Mouse (Mus musculus): Measurements from ENCODE around the gene Ifitm6. TPM values are rescaled to one million over a fixed set of nuclear protein-coding genes. Genes with fewer than 3 reads are reported as not detected.

Gene Ifitm6
- polyA plus RNA-seq, 1 experiment from 2014 or later = 53.6 TPM

- DNase-seq (no peak), ATAC-seq (no peak)
- Histone ChIP-seq H3K4me2 (ENCODE audit: low read depth, low read length) (no peak overlapping the region), H3K27ac (ENCODE audit: low read depth) (peak overlapping the region; percentile 25), H3K4me1 (ENCODE audit: insufficient read depth) (0 out of 2 replicates have a peak, but pooled peaks cover 3% of the 10 kb centered on the region), H3K36me3 (replicated peaks; ENCODE audit: insufficient read depth, low read length) (no peaks in the 10 kb centered on the region), H3K27me3 (ENCODE audit: insufficient read depth, low read length) (no peaks in the 10 kb centered on the region), H3K4me3 (ENCODE audit: low read depth, low read length) (no peak overlapping the region), H3K9ac (replicated peaks) (no peak overlapping the region), H3K9me3 (ENCODE audit: low read length) (no peaks in the 10 kb centered on the region)
- 66% methylated on average over 6 of the region's 6 CpGs for WGBS (ENCODE audit: insufficient replicate concordance)
- TF ChIP-seq CTCF (IDR thresholded peaks at IDR 0.05; ENCODE audit: low read depth) (no peak), EP300 (IDR thresholded peaks at IDR 0.05; ENCODE audit: low read depth) (no peak)
Observed at GRCm38 (mm10) chr7:141026097-141026739, 8.5 kb upstream of the Ifitm6 start.

DNA sequence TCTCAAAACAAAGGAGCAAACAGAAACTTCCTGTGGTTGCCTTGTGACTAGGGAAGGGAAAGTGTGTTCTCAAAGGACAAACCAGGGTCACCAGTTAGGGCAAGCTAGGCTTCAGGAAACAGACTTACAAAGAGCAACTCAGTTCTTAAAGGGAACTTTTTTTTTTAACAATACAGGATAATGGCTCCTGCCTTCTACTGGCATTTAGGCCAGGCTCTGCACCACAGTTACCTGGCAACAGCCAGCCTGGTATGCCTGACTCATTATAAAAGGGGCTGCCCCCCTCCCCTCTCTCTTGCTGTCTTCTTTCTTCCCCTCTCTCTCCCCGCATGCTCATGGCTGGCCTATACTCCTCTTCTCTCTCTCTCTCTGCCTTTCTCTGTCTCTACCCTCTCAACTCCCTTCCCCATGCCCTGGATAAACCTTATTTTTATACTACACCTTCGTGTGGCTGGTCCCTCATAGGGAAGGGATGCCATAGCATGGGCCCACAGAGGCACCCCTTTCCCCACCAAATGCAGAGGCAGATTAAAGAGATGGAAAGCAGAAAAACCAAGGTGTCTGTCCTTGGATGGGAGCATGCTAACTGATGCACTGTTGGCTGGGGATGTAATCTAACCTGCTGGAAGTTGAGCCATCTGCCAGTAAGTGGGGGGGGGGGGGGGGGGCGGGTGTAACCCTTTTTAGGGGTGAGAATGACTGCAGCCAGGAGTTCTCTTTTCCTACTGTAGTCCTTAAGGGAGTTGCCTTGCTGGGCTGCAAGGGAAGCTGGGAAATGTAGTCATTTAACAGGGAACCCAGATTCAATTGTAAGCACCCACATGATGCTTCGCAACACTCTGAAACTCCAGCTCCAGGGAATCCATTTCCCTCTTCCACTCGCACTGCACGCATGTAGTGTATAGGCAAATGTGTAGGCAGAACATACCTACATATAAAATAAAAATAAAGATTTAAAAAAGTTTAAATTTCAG lies 7.4 kb upstream of the Ifitm6 start:
- H3K4me3 ChIP-seq (ENCODE audit: low read depth, low read length) = no peak overlapping the region
- TF ChIP-seq CTCF (IDR thresholded peaks at IDR 0.05; ENCODE audit: low read depth) (no peak), EP300 (IDR thresholded peaks at IDR 0.05; ENCODE audit: low read depth) (no peak)
- H3K36me3 ChIP-seq (replicated peaks; ENCODE audit: insufficient read depth, low read length) = no peaks in the 10 kb centered on the region
- WGBS (ENCODE audit: insufficient replicate concordance) = 63% methylated on average over 6 of the region's 6 CpGs
- no peak for ATAC-seq
- H3K4me2 ChIP-seq (ENCODE audit: low read depth, low read length) = no peak overlapping the region
- H3K9me3 ChIP-seq (ENCODE audit: low read length) = no peaks in the 10 kb centered on the region
- H3K27ac ChIP-seq (ENCODE audit: low read depth) = peak overlapping the region; percentile 17
- no peaks in the 10 kb centered on the region for H3K27me3 ChIP-seq (ENCODE audit: insufficient read depth, low read length)
- H3K9ac ChIP-seq (replicated peaks) = no peak overlapping the region
- DNase-seq = no peak
- 0 out of 2 replicates have a peak, but pooled peaks cover 3% of the 10 kb centered on the region for H3K4me1 ChIP-seq (ENCODE audit: insufficient read depth)

GRCm38 (mm10) chr7:141021489-141022449 lies 4.0 kb upstream of the Ifitm6 start:
- 70% methylated on average over 14 of the region's 14 CpGs for WGBS (ENCODE audit: insufficient replicate concordance)
- H3K9me3 ChIP-seq (ENCODE audit: low read length) = no peaks in the 10 kb centered on the region
- no peak overlapping the region for H3K4me3 ChIP-seq (ENCODE audit: low read depth, low read length)
- no peak overlapping the region for H3K4me2 ChIP-seq (ENCODE audit: low read depth, low read length)
- no peak for DNase-seq
- peak overlapping the region; percentile 12; the same call in 1 of the 2 replicates for H3K27ac ChIP-seq (ENCODE audit: low read depth)
- no peaks in the 10 kb centered on the region for H3K36me3 ChIP-seq (replicated peaks; ENCODE audit: insufficient read depth, low read length)
- TF ChIP-seq CTCF (IDR thresholded peaks at IDR 0.05; ENCODE audit: low read depth) (no peak), EP300 (IDR thresholded peaks at IDR 0.05; ENCODE audit: low read depth) (no peak; the same call in 1 of the 2 replicates)
- H3K27me3 ChIP-seq (ENCODE audit: insufficient read depth, low read length) = no peaks in the 10 kb centered on the region
- H3K4me1 ChIP-seq (ENCODE audit: insufficient read depth) = 0 out of 2 replicates have a peak, but pooled peaks cover 3% of the 10 kb centered on the region
- peak; percentile 60 for ATAC-seq
- no peak overlapping the region for H3K9ac ChIP-seq (replicated peaks)

GRCm38 (mm10) chr7:141019028-141019427 lies 1.3 kb upstream of the Ifitm6 start:
- H3K9me3 ChIP-seq (ENCODE audit: low read length) = no peaks in the 10 kb centered on the region
- H3K9ac ChIP-seq (replicated peaks) = no peak overlapping the region
- H3K27me3 ChIP-seq (ENCODE audit: insufficient read depth, low read length) = no peaks in the 10 kb centered on the region
- no peak overlapping the region for H3K4me3 ChIP-seq (ENCODE audit: low read depth, low read length)
- H3K4me2 ChIP-seq (ENCODE audit: low read depth, low read length) = no peak overlapping the region
- ATAC-seq = no peak
- H3K36me3 ChIP-seq (replicated peaks; ENCODE audit: insufficient read depth, low read length) = no peaks in the 10 kb centered on the region
- 86% methylated on average over 5 of the region's 5 CpGs for WGBS (ENCODE audit: insufficient replicate concordance)
- TF ChIP-seq CTCF (IDR thresholded peaks at IDR 0.05; ENCODE audit: low read depth) = no peak
- no peak for TF ChIP-seq EP300 (IDR thresholded peaks at IDR 0.05; ENCODE audit: low read depth)
- H3K4me1 ChIP-seq (ENCODE audit: insufficient read depth) = no peaks in the 10 kb centered on the region
- DNase-seq = no peak
- no peak overlapping the region for H3K27ac ChIP-seq (ENCODE audit: low read depth)

DNA sequence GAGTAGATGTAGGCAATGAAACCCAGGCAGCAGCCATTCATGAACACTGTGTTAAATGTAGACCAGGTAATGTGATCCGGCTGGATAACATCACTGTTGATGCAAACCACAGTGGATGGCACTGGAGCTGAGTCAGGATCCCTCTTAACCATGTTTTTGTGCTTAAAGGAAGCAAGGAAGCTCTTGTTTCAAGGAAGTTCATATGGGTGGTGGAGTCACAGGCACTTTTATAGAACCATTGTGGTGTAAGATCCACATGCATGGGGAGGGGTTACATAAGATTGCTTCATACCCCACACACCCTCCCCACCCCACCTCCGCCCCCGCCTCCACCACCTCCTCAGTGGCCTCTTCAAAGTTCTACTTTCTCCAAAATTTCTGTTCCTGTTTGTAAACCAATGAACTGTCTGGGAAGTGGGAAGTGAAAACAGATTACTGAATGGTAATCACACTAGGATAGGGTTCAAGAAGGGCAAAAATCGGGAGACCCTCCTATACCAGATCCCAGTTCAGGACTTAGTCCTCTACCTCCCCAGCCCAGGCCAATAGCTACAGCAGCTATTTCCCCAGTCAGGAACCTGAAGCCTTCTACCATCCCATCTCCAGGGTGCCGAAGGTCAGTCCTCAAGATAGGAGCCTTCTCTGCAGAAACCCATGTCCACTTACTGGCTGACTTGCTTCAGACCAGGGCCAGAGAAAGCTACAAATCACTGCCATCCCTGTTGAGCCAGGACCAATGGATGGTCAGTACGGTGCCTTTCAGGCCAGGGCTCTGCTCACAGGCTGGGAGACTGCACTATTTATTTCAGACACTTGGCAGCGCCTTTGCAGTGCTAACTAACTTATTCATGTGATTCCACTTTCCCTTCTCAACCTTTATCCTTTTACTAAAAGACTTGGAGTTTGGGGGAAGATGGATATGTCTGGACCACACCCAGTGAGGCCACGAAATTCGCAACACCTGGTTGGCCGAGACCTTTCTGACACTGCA lies 722 bp downstream of the Ifitm6 start:
- peak; percentile 50 for ATAC-seq
- H3K4me3 ChIP-seq (ENCODE audit: low read depth, low read length) = peak overlapping the region; percentile 39
- peak overlapping the region; percentile 56 for H3K27ac ChIP-seq (ENCODE audit: low read depth)
- DNase-seq = peak; percentile 46
- H3K4me1 ChIP-seq (ENCODE audit: insufficient read depth) = peaks cover 8% of the 10 kb centered on the region
- H3K4me2 ChIP-seq (ENCODE audit: low read depth, low read length) = peak overlapping the region; percentile 35; the same call in 1 of the 2 replicates
- no peaks in the 10 kb centered on the region for H3K9me3 ChIP-seq (ENCODE audit: low read length)
- no peak overlapping the region for H3K9ac ChIP-seq (replicated peaks)
- 66% methylated on average over 10 of the region's 10 CpGs for WGBS (ENCODE audit: insufficient replicate concordance)
- no peaks in the 10 kb centered on the region for H3K27me3 ChIP-seq (ENCODE audit: insufficient read depth, low read length)
- no peak for TF ChIP-seq CTCF (IDR thresholded peaks at IDR 0.05; ENCODE audit: low read depth)
- TF ChIP-seq EP300 (IDR thresholded peaks at IDR 0.05; ENCODE audit: low read depth) = no peak
- H3K36me3 ChIP-seq (replicated peaks; ENCODE audit: insufficient read depth, low read length) = no peaks in the 10 kb centered on the region

Measured in liver, postnatal 0 days (tissue).